Mouse (Mus musculus) testis, adult 2 months (tissue): ENCODE results near the gene Stk39.

ENCODE experiments used
- CTCF ChIP-seq: fragments of 200-500 bp; IDR thresholded peaks from 2 replicates; pipeline ENCODE4 v1.5.1; 2012; ENCODE audit warnings: low read depth, mild to moderate bottlenecking, inconsistent platforms, low read length, moderate library complexity; ENCODE audit not compliant: control insufficient read depth, insufficient read depth, insufficient replicate concordance
- POLR2A ChIP-seq: fragments of 200-500 bp; IDR thresholded peaks from 2 replicates; pipeline ENCODE4 v1.6.1; 2012; ENCODE audit warnings: low read depth, mild to moderate bottlenecking, inconsistent platforms, low read length, moderate library complexity; ENCODE audit not compliant: control insufficient read depth

- TF ChIP-seq CTCF (no peak), POLR2A (no peak)
These were observed 84.1 kb downstream of the Stk39 start for GRCm38 (mm10) chr2:68387824-68388582.
